Mouse (Mus musculus) stomach, postnatal 0 days (tissue): ENCODE results near the gene Rab7. TPM values are rescaled to one million over a fixed set of nuclear protein-coding genes. Genes with fewer than 3 reads are reported as not detected.
A peak's percentile ranks its signal among the peaks of the same experiment; 100 is the strongest.

Experiments
- ATAC-seq: fragments of 200-750 bp; cut with Nextera tagmentation; 2 replicates; pipeline ENCODE4 v1.8.0; 2017; ENCODE audit not compliant: low FRiP score, low TSS enrichment
- DNase-seq: peaks from one replicate; pipeline ENCODE4 v3.0.0-alpha.2; 2016; ENCODE audit warnings: low spot score
- H3K27ac ChIP-seq: fragments of 300-500 bp; sonication (generic); replicated peaks from 2 replicates; pipeline ENCODE4 v1.5.1; 2014; ENCODE audit warnings: mild to moderate bottlenecking, control low read depth
- H3K27me3 ChIP-seq: fragments of 300-500 bp; sonication (generic); 2 replicates; pipeline ENCODE4 v1.6.1; 2014; ENCODE audit warnings: low read length; ENCODE audit not compliant: control insufficient read depth, insufficient read depth
- H3K36me3 ChIP-seq: fragments of 300-500 bp; sonication (generic); 2 replicates; pipeline ENCODE4 v1.6.1; 2014; ENCODE audit warnings: low read length, mixed read lengths; ENCODE audit not compliant: control insufficient read depth, insufficient read depth
- H3K4me1 ChIP-seq: fragments of 300-500 bp; sonication (generic); replicated peaks from 2 replicates; pipeline ENCODE4 v1.6.1; 2014; ENCODE audit warnings: antibody characterized with exemption; ENCODE audit not compliant: control insufficient read depth, insufficient read depth
- H3K4me2 ChIP-seq: fragments of 300-500 bp; sonication (generic); replicated peaks from 2 replicates; pipeline ENCODE4 v1.6.1; 2014; ENCODE audit warnings: low read depth, mild to moderate bottlenecking, control low read depth, moderate library complexity
- H3K4me3 ChIP-seq: fragments of 300-500 bp; sonication (generic); 2 replicates; pipeline ENCODE4 v1.5.1; 2014; ENCODE audit warnings: low read depth, low read length, control low read depth
- H3K9ac ChIP-seq: fragments of 300-500 bp; sonication (generic); 2 replicates; pipeline ENCODE4 v1.6.1; 2014; ENCODE audit warnings: mild to moderate bottlenecking, low read length, control low read depth, mixed read lengths
- H3K9me3 ChIP-seq: fragments of 300-500 bp; sonication (generic); 2 replicates; pipeline ENCODE4 v1.6.1; 2016; ENCODE audit warnings: low read length; ENCODE audit not compliant: control insufficient read depth
- CTCF ChIP-seq: IDR thresholded peaks from 2 replicates; pipeline ENCODE4 v1.5.1; 2016; ENCODE audit warnings: antibody characterized with exemption, low read depth, mild to moderate bottlenecking, moderate library complexity
- EP300 ChIP-seq: optimal IDR thresholded peaks from 2 replicates; pipeline ENCODE3; 2016; ENCODE audit warnings: antibody characterized with exemption
- WGBS: fragments of 180-500 bp; shearing (Covaris S2); extraction: QIAGEN DNeasy Blood & Tissue Kit; methylation state at CpG from one replicate; pipeline ENCODE4 v1.1.7; 2014; 5-methylcytosine and 5-hydroxymethylcytosine counted together
- polyA plus RNA-seq: library from polyadenylated mRNA; unstranded; fragments of >200 nt; fragmentation: Nextera tagmentation; extraction: Ambion mirVana; gene quantifications from 2 replicates; pipeline ENCODE4 v1.2.1, GENCODE M21; 2015

Gene Rab7
- polyA plus RNA-seq, 1 experiment from 2014 or later, result 179 TPM

GRCm38 (mm10) chr6:87995519-87995918, 49.6 kb downstream of the Rab7 start:
- 54% methylated on average over 4 of the region's 4 CpGs for WGBS
- H3K9me3 ChIP-seq, result no peaks in the 10 kb centered on the region
- H3K4me1 ChIP-seq, result peaks cover 6% of the 10 kb centered on the region; the same call in 1 of the 2 replicates
- H3K36me3 ChIP-seq, result no peaks in the 10 kb centered on the region
- H3K4me3 ChIP-seq, result no peak overlapping the region
- TF ChIP-seq EP300 (no peak), CTCF (no peak)
- DNase-seq (no peak), ATAC-seq (no peak)
- no peak overlapping the region for H3K4me2 ChIP-seq
- H3K27me3 ChIP-seq, result no peaks in the 10 kb centered on the region
- H3K9ac ChIP-seq, result no peak overlapping the region
- H3K27ac ChIP-seq, result no peak overlapping the region

- H3K9ac ChIP-seq, result peak overlapping the region; percentile 53
- no peaks in the 10 kb centered on the region for H3K36me3 ChIP-seq
- H3K9me3 ChIP-seq, result no peaks in the 10 kb centered on the region
- H3K4me2 ChIP-seq, result peak overlapping the region; percentile 42
- peaks cover 6% of the 10 kb centered on the region; the same call in 1 of the 2 replicates for H3K4me1 ChIP-seq
- ATAC-seq (peak; percentile 61), DNase-seq (peak; percentile 72)
- no peak for TF ChIP-seq EP300
- no peak for TF ChIP-seq CTCF
- H3K27ac ChIP-seq, result peak overlapping the region; percentile 70
- WGBS, result 8% methylated on average over 18 of the region's 18 CpGs
- H3K4me3 ChIP-seq, result peak overlapping the region; percentile 19
- H3K27me3 ChIP-seq, result no peaks in the 10 kb centered on the region
These were observed 51.1 kb downstream of the Rab7 start for GRCm38 (mm10) chr6:87993790-87994571.

GRCm38 (mm10) chr6:87992733-87993132, 52.3 kb downstream of the Rab7 start:
- no peaks in the 10 kb centered on the region for H3K27me3 ChIP-seq
- WGBS, result 49% methylated on average over 6 of the region's 6 CpGs
- TF ChIP-seq EP300, result no peak
- TF ChIP-seq CTCF, result no peak
- H3K9ac ChIP-seq, result no peak overlapping the region
- no peaks in the 10 kb centered on the region; the same call in 1 of the 2 replicates for H3K36me3 ChIP-seq
- H3K9me3 ChIP-seq, result no peaks in the 10 kb centered on the region
- no peak overlapping the region for H3K27ac ChIP-seq
- H3K4me1 ChIP-seq, result peaks cover 6% of the 10 kb centered on the region; the same call in 1 of the 2 replicates
- H3K4me3 ChIP-seq, result no peak overlapping the region
- ATAC-seq, result peak; percentile 75
- DNase-seq, result peak; percentile 38
- H3K4me2 ChIP-seq, result no peak overlapping the region

DNA sequence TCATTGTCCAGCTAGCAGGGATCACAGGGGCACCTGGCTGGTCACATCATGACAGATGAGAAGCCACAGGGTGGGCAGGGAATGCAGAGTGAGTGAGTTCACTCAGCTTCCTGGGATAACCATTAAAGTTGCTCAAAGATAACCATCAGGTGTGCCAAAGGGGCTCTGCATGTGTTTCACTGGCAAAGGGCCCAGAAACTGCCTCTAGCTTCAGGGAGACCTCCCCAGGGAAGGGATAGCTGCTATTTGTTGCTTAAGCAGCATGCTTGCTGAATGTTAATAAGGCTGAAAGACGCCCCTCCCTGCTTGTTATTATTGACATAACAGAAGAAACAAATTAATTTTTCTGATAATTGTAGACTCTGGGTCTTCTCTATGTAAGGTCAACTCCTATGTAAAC, 53.2 kb downstream of the Rab7 start:
- 85% methylated on average over 1 of the region's 1 CpGs for whole genome bisulfite sequencing
- DNase-seq, result no peak
- Histone ChIP-seq H3K4me3 (no peak overlapping the region), H3K27me3 (no peaks in the 10 kb centered on the region), H3K9me3 (no peaks in the 10 kb centered on the region), H3K27ac (no peak overlapping the region), H3K9ac (no peak overlapping the region), H3K4me1 (peaks cover 6% of the 10 kb centered on the region; the same call in 1 of the 2 replicates), H3K36me3 (no peaks in the 10 kb centered on the region; the same call in 1 of the 2 replicates), H3K4me2 (no peak overlapping the region)
- TF ChIP-seq EP300 (no peak), CTCF (no peak)
- ATAC-seq, result no peak

GRCm38 (mm10) chr6:87991216-87991615, 53.9 kb downstream of the Rab7 start:
- H3K27ac ChIP-seq, result no peak overlapping the region
- no peaks in the 10 kb centered on the region; the same call in 1 of the 2 replicates for H3K36me3 ChIP-seq
- no peaks in the 10 kb centered on the region for H3K27me3 ChIP-seq
- no peak overlapping the region for H3K4me3 ChIP-seq
- TF ChIP-seq EP300, result no peak
- TF ChIP-seq CTCF, result no peak
- H3K9ac ChIP-seq, result no peak overlapping the region
- DNase-seq (no peak), ATAC-seq (no peak)
- H3K4me1 ChIP-seq, result peaks cover 6% of the 10 kb centered on the region; the same call in 1 of the 2 replicates
- no peaks in the 10 kb centered on the region for H3K9me3 ChIP-seq
- 75% methylated on average over 4 of the region's 4 CpGs for WGBS
- H3K4me2 ChIP-seq, result no peak overlapping the region

- Histone ChIP-seq H3K27ac (no peak overlapping the region), H3K9ac (no peak overlapping the region), H3K4me2 (peak overlapping the region; percentile 88), H3K9me3 (no peaks in the 10 kb centered on the region), H3K27me3 (no peaks in the 10 kb centered on the region), H3K4me1 (peaks cover 3% of the 10 kb centered on the region; the same call in 1 of the 2 replicates), H3K36me3 (no peaks in the 10 kb centered on the region), H3K4me3 (peak overlapping the region; percentile 80; the same call in 1 of the 2 replicates)
- no peak for TF ChIP-seq CTCF
- no peak for TF ChIP-seq EP300
- ATAC-seq, result no peak
- no peak for DNase-seq
- WGBS, result 59% methylated on average over 9 of the region's 9 CpGs
These were observed 62.6 kb downstream of the Rab7 start for GRCm38 (mm10) chr6:87982506-87982905.
